Mouse (Mus musculus) kidney, adult 2 months (tissue): ENCODE measurements around the gene Fut7.

Experiments used
- CTCF ChIP-seq: fragments of 200-500 bp; conservative IDR thresholded peaks from 2 replicates; pipeline ENCODE4 v1.5.1; 2011; ENCODE audit warnings: low read depth, mild to moderate bottlenecking, control low read depth, low read length, moderate library complexity, mixed read lengths; ENCODE audit not compliant: insufficient read depth, insufficient read length
- POLR2A ChIP-seq: fragments of 200-500 bp; IDR thresholded peaks from one replicate; pipeline ENCODE4 v1.6.1; 2011; ENCODE audit warnings: low read depth, low read length, control low read depth

DNA sequence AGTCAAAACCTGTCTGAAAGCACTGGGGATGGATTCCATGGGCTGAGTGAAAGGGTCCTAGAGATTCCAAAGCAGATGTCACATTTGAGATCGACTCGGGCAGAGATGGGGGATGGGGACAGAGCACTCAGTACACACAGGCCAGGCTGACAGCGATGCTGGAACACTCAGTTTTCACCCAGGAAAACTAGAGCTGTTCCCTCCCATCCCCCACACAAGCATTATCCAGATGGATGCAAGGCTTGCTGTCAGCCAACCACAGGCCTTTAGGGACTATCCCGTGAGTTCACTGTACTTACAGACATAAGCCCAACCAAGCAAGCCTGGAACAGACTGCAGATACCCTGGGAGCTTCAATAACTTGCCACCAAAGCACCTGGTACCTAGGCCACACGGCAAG, 31.8 kb upstream of the Fut7 start:
- TF ChIP-seq CTCF = no peak
- no peak for TF ChIP-seq POLR2A
